Mouse (Mus musculus) hindbrain, embryonic 16.5 days (tissue): ENCODE data around the gene Sln. TPM values are rescaled to one million over a fixed set of nuclear protein-coding genes. Genes with fewer than 3 reads are reported as not detected.

ENCODE experiments used
- ATAC-seq: fragments of 200-750 bp; cut with Nextera tagmentation; 2 replicates; pipeline ENCODE4 v1.8.0; 2017; ENCODE audit warnings: moderate TSS enrichment, moderate library complexity
- H3K27ac ChIP-seq: fragments of 300-500 bp; sonication (generic); 2 replicates; pipeline ENCODE4 v1.5.1; 2014; ENCODE audit warnings: low read depth, mild to moderate bottlenecking, control low read depth, low read length, moderate library complexity
- H3K27me3 ChIP-seq: fragments of 300-500 bp; sonication (generic); replicated peaks from 2 replicates; pipeline ENCODE4 v1.6.1; 2014; ENCODE audit warnings: low read length; ENCODE audit not compliant: control insufficient read depth, insufficient read depth
- H3K36me3 ChIP-seq: fragments of 300-500 bp; sonication (generic); 2 replicates; pipeline ENCODE4 v1.6.1; 2014; ENCODE audit warnings: mild to moderate bottlenecking, low read length, moderate library complexity, mixed read lengths; ENCODE audit not compliant: control insufficient read depth, insufficient read depth
- H3K4me1 ChIP-seq: fragments of 300-500 bp; sonication (generic); 2 replicates; pipeline ENCODE4 v1.6.1; 2014; ENCODE audit warnings: low read depth, low read length; ENCODE audit not compliant: control insufficient read depth, insufficient read depth
- H3K4me2 ChIP-seq: fragments of 300-500 bp; sonication (generic); 2 replicates; pipeline ENCODE4 v1.6.1; 2014; ENCODE audit warnings: mild to moderate bottlenecking, low read length, control low read depth, moderate library complexity
- H3K4me3 ChIP-seq: fragments of 300-500 bp; sonication (generic); 2 replicates; pipeline ENCODE4 v1.5.1; 2014; ENCODE audit warnings: mild to moderate bottlenecking, low read length, control low read depth, moderate library complexity
- H3K9ac ChIP-seq: fragments of 300-500 bp; sonication (generic); 2 replicates; pipeline ENCODE4 v1.6.1; 2014; ENCODE audit warnings: low read depth, mild to moderate bottlenecking, control low read depth, low read length, moderate library complexity
- H3K9me3 ChIP-seq: fragments of 300-500 bp; sonication (generic); 2 replicates; pipeline ENCODE4 v1.6.1; 2014; ENCODE audit warnings: mild to moderate bottlenecking, low read length, moderate library complexity; ENCODE audit not compliant: control insufficient read depth
- WGBS: fragments of 180-500 bp; shearing (Covaris S2); extraction: QIAGEN DNeasy Blood & Tissue Kit; methylation state at CpG from one replicate; pipeline ENCODE4 v1.1.7; 2014; 5-methylcytosine and 5-hydroxymethylcytosine counted together
- polyA plus RNA-seq: library from polyadenylated mRNA; unstranded; fragments of >200 nt; fragmentation: Nextera tagmentation; extraction: Ambion mirVana; gene quantifications from 2 replicates; pipeline ENCODE4 v1.2.1, GENCODE M21; 2015

The Sln gene
- 0.19 and 8.8 TPM in 2 replicates for polyA plus RNA-seq

GRCm38 (mm10) chr9:53849864-53850263 lies at the start of gene Sln:
Sln (plus strand) TSS chr9:53850164.
- no peaks in the 10 kb centered on the region for H3K9me3 ChIP-seq
- no peak for ATAC-seq

GRCm38 (mm10) chr9:53802921-53803320 lies 47.0 kb upstream of the Sln start:
- no peaks in the 10 kb centered on the region for H3K36me3 ChIP-seq
- no peak overlapping the region for H3K4me2 ChIP-seq
- ATAC-seq = no peak
- H3K4me3 ChIP-seq = no peak overlapping the region
- no peaks in the 10 kb centered on the region for H3K9me3 ChIP-seq
- H3K27me3 ChIP-seq = no peaks in the 10 kb centered on the region
- no peaks in the 10 kb centered on the region for H3K4me1 ChIP-seq
- 97% methylated on average over 7 of the region's 7 CpGs for WGBS
- no peak overlapping the region for H3K9ac ChIP-seq
- H3K27ac ChIP-seq = no peak overlapping the region

More at GRCm38 (mm10) chr9:53849864-53850263, at the start of gene Sln:
- no peak within 1 kb of the TSS for H3K27ac ChIP-seq
- H3K4me1 ChIP-seq = no peaks in the 10 kb centered on the region
- no peak within 1 kb of the TSS for H3K4me2 ChIP-seq
- 78% methylated on average over 4 of the region's 4 CpGs for WGBS
- no peak within 1 kb of the TSS for H3K9ac ChIP-seq
- no peaks in the 10 kb centered on the region for H3K36me3 ChIP-seq
- H3K4me3 ChIP-seq = no peak within 1 kb of the TSS
- H3K27me3 ChIP-seq = no peaks in the 10 kb centered on the region

GRCm38 (mm10) chr9:53806496-53807086 lies 43.4 kb upstream of the Sln start:
- Histone ChIP-seq H3K4me1 (no peaks in the 10 kb centered on the region), H3K9ac (no peak overlapping the region), H3K4me3 (no peak overlapping the region), H3K36me3 (no peaks in the 10 kb centered on the region), H3K27me3 (no peaks in the 10 kb centered on the region), H3K4me2 (no peak overlapping the region), H3K27ac (no peak overlapping the region), H3K9me3 (no peaks in the 10 kb centered on the region)
- no peak for ATAC-seq
- 23% methylated on average over 7 of the region's 7 CpGs for WGBS

GRCm38 (mm10) chr9:53813418-53813817 lies 36.5 kb upstream of the Sln start:
- Histone ChIP-seq H3K27ac (no peak overlapping the region), H3K9ac (no peak overlapping the region), H3K27me3 (no peaks in the 10 kb centered on the region), H3K36me3 (no peaks in the 10 kb centered on the region), H3K9me3 (no peaks in the 10 kb centered on the region), H3K4me1 (no peaks in the 10 kb centered on the region), H3K4me3 (no peak overlapping the region), H3K4me2 (no peak overlapping the region)
- WGBS = 91% methylated on average over 6 of the region's 6 CpGs
- ATAC-seq = no peak

GRCm38 (mm10) chr9:53818760-53819159 lies 31.2 kb upstream of the Sln start:
- no peaks in the 10 kb centered on the region for H3K36me3 ChIP-seq
- H3K27me3 ChIP-seq = no peaks in the 10 kb centered on the region
- no peaks in the 10 kb centered on the region for H3K9me3 ChIP-seq
- ATAC-seq = no peak
- no peak overlapping the region for H3K27ac ChIP-seq
- no peaks in the 10 kb centered on the region for H3K4me1 ChIP-seq
- H3K4me2 ChIP-seq = no peak overlapping the region
- WGBS = 41% methylated on average over 4 of the region's 4 CpGs
- no peak overlapping the region for H3K9ac ChIP-seq
- H3K4me3 ChIP-seq = no peak overlapping the region

- Histone ChIP-seq H3K27ac (no peak overlapping the region), H3K4me1 (no peaks in the 10 kb centered on the region), H3K9me3 (no peaks in the 10 kb centered on the region), H3K4me3 (no peak overlapping the region), H3K27me3 (no peaks in the 10 kb centered on the region), H3K4me2 (no peak overlapping the region), H3K9ac (no peak overlapping the region), H3K36me3 (no peaks in the 10 kb centered on the region)
- ATAC-seq = no peak
- 7% methylated on average over 9 of the region's 9 CpGs for WGBS
These were observed 24.6 kb upstream of the Sln start for GRCm38 (mm10) chr9:53825318-53825717.

GRCm38 (mm10) chr9:53829081-53829865 lies 20.7 kb upstream of the Sln start:
- ATAC-seq = peak; percentile 75
- Histone ChIP-seq H3K27ac (peak overlapping the region; percentile 78), H3K36me3 (no peaks in the 10 kb centered on the region), H3K4me3 (peak overlapping the region; percentile 52), H3K9me3 (no peaks in the 10 kb centered on the region), H3K4me2 (peak overlapping the region; percentile 68), H3K9ac (peak overlapping the region; percentile 62), H3K4me1 (no peaks in the 10 kb centered on the region), H3K27me3 (no peaks in the 10 kb centered on the region)
- WGBS = 16% methylated on average over 14 of the region's 14 CpGs

GRCm38 (mm10) chr9:53829866-53830209 lies 20.1 kb upstream of the Sln start:
- WGBS = 27% methylated on average over 2 of the region's 2 CpGs
- Histone ChIP-seq H3K36me3 (no peaks in the 10 kb centered on the region), H3K4me3 (peak overlapping the region; percentile 52), H3K4me2 (peak overlapping the region; percentile 68), H3K9me3 (no peaks in the 10 kb centered on the region), H3K27ac (peak overlapping the region; percentile 78), H3K9ac (peak overlapping the region; percentile 62), H3K27me3 (no peaks in the 10 kb centered on the region), H3K4me1 (no peaks in the 10 kb centered on the region)
- ATAC-seq = peak; percentile 71

GRCm38 (mm10) chr9:53835039-53835438 lies 14.9 kb upstream of the Sln start:
- no peak overlapping the region for H3K4me3 ChIP-seq
- H3K4me2 ChIP-seq = no peak overlapping the region
- no peaks in the 10 kb centered on the region for H3K36me3 ChIP-seq
- no peaks in the 10 kb centered on the region for H3K27me3 ChIP-seq
- no peaks in the 10 kb centered on the region for H3K9me3 ChIP-seq
- 62% methylated on average over 3 of the region's 3 CpGs for WGBS
- no peak overlapping the region for H3K9ac ChIP-seq
- no peak overlapping the region for H3K27ac ChIP-seq
- no peak for ATAC-seq
- no peaks in the 10 kb centered on the region for H3K4me1 ChIP-seq
